Mouse (Mus musculus) stomach, embryonic 14.5 days (tissue): ENCODE results near the gene Trpc5. TPM values are rescaled to one million over a fixed set of nuclear protein-coding genes. Genes with fewer than 3 reads are reported as not detected.

Experiments used
- ATAC-seq: fragments of 200-750 bp; cut with Nextera tagmentation; 2 replicates; pipeline ENCODE4 v1.8.0; 2017; ENCODE audit warnings: low read depth, moderate TSS enrichment; ENCODE audit not compliant: insufficient number of reproducible peaks, insufficient read depth, low FRiP score
- H3K27ac ChIP-seq: fragments of 300-500 bp; sonication (generic); 2 replicates; pipeline ENCODE4 v1.5.1; 2014; ENCODE audit warnings: mild to moderate bottlenecking, low read length, moderate library complexity, mixed read lengths
- H3K27me3 ChIP-seq: fragments of 300-500 bp; sonication (generic); 2 replicates; pipeline ENCODE4 v1.6.1; 2014; ENCODE audit warnings: low read length, control low read depth, mixed read lengths; ENCODE audit not compliant: control insufficient read depth, insufficient read depth
- H3K36me3 ChIP-seq: fragments of 300-500 bp; sonication (generic); 2 replicates; pipeline ENCODE4 v1.6.1; 2014; ENCODE audit warnings: mild to moderate bottlenecking, control low read depth, low read length, moderate library complexity, mixed read lengths; ENCODE audit not compliant: control insufficient read depth, insufficient read depth
- H3K4me1 ChIP-seq: fragments of 300-500 bp; sonication (generic); 2 replicates; pipeline ENCODE4 v1.6.1; 2014; ENCODE audit warnings: low read length, control low read depth, mixed read lengths; ENCODE audit not compliant: control insufficient read depth, insufficient read depth
- H3K4me2 ChIP-seq: fragments of 300-500 bp; sonication (generic); replicated peaks from 2 replicates; pipeline ENCODE4 v1.6.1; 2014; ENCODE audit warnings: low read depth, low read length, control low read depth
- H3K4me3 ChIP-seq: fragments of 300-500 bp; sonication (generic); 2 replicates; pipeline ENCODE4 v1.5.1; 2014; ENCODE audit warnings: low read depth, low read length, control low read depth
- H3K9ac ChIP-seq: fragments of 300-500 bp; sonication (generic); replicated peaks from 2 replicates; pipeline ENCODE4 v1.6.1; 2014; ENCODE audit warnings: low read depth, mild to moderate bottlenecking, control low read depth, low read length, moderate library complexity, mixed read lengths
- H3K9me3 ChIP-seq: fragments of 300-500 bp; sonication (generic); 2 replicates; pipeline ENCODE4 v1.6.1; 2016; ENCODE audit warnings: low read depth, low read length, control low read depth; ENCODE audit not compliant: control insufficient read depth
- WGBS: fragments of 180-500 bp; shearing (Covaris S2); extraction: QIAGEN DNeasy Blood & Tissue Kit; methylation state at CpG from one replicate; pipeline ENCODE4 v1.1.7; 2014; 5-methylcytosine and 5-hydroxymethylcytosine counted together
- polyA plus RNA-seq: library from polyadenylated mRNA; unstranded; fragments of >200 nt; fragmentation: Nextera tagmentation; extraction: Ambion mirVana; gene quantifications from 2 replicates; pipeline ENCODE4 v1.2.1, GENCODE M21; 2014

Gene Trpc5
- polyA plus RNA-seq, 1 experiment from 2014 or later: 0.90 TPM

- Histone ChIP-seq H3K9me3 (no peaks in the 10 kb centered on the region), H3K27me3 (no peaks in the 10 kb centered on the region), H3K4me3 (no peak overlapping the region), H3K4me2 (no peak overlapping the region), H3K4me1 (no peaks in the 10 kb centered on the region), H3K9ac (no peak overlapping the region), H3K27ac (no peak overlapping the region), H3K36me3 (no peaks in the 10 kb centered on the region)
- ATAC-seq: no peak
- 68% methylated on average over 3 of the region's 3 CpGs for WGBS
Observed at GRCm38 (mm10) chrX:144644756-144645155, 43.2 kb downstream of the Trpc5 start.

GRCm38 (mm10) chrX:144612753-144613152, 75.2 kb downstream of the Trpc5 start:
- H3K27me3 ChIP-seq: no peaks in the 10 kb centered on the region
- H3K9ac ChIP-seq: no peak overlapping the region
- no peaks in the 10 kb centered on the region for H3K4me1 ChIP-seq
- no peak overlapping the region for H3K27ac ChIP-seq
- ATAC-seq: no peak
- no peaks in the 10 kb centered on the region for H3K9me3 ChIP-seq
- no peak overlapping the region for H3K4me2 ChIP-seq
- WGBS: 45% methylated on average over 4 of the region's 4 CpGs
- no peaks in the 10 kb centered on the region for H3K36me3 ChIP-seq
- H3K4me3 ChIP-seq: no peak overlapping the region

- H3K27ac ChIP-seq: no peak overlapping the region
- no peak overlapping the region for H3K4me2 ChIP-seq
- no peak overlapping the region for H3K4me3 ChIP-seq
- H3K9ac ChIP-seq: no peak overlapping the region
- H3K4me1 ChIP-seq: no peaks in the 10 kb centered on the region
- no peaks in the 10 kb centered on the region for H3K27me3 ChIP-seq
- no peaks in the 10 kb centered on the region for H3K9me3 ChIP-seq
- no peaks in the 10 kb centered on the region for H3K36me3 ChIP-seq
- no peak for ATAC-seq
- 11% methylated on average over 1 of the region's 1 CpGs for WGBS
Observed at GRCm38 (mm10) chrX:144536431-144536830, 151.5 kb downstream of the Trpc5 start.

GRCm38 (mm10) chrX:144526042-144526441, 161.9 kb downstream of the Trpc5 start:
- Histone ChIP-seq H3K4me1 (no peaks in the 10 kb centered on the region), H3K9me3 (no peaks in the 10 kb centered on the region), H3K4me3 (no peak overlapping the region), H3K27me3 (no peaks in the 10 kb centered on the region), H3K27ac (no peak overlapping the region), H3K9ac (no peak overlapping the region), H3K36me3 (no peaks in the 10 kb centered on the region), H3K4me2 (no peak overlapping the region)
- no peak for ATAC-seq
- WGBS: 66% methylated on average over 7 of the region's 7 CpGs

- H3K4me3 ChIP-seq: no peak overlapping the region
- WGBS: 78% methylated on average over 5 of the region's 5 CpGs
Observed at GRCm38 (mm10) chrX:144523239-144523638, 164.7 kb downstream of the Trpc5 start.

GRCm38 (mm10) chrX:144491394-144491793, 196.6 kb downstream of the Trpc5 start:
- 63% methylated on average over 1 of the region's 1 CpGs for WGBS
- H3K36me3 ChIP-seq: no peaks in the 10 kb centered on the region
- no peaks in the 10 kb centered on the region for H3K27me3 ChIP-seq
- H3K4me3 ChIP-seq: no peak overlapping the region
- H3K9ac ChIP-seq: no peak overlapping the region
- no peak for ATAC-seq
- no peak overlapping the region for H3K27ac ChIP-seq
- no peaks in the 10 kb centered on the region for H3K9me3 ChIP-seq
- no peak overlapping the region for H3K4me2 ChIP-seq
- no peaks in the 10 kb centered on the region for H3K4me1 ChIP-seq

More at GRCm38 (mm10) chrX:144523239-144523638, 164.7 kb downstream of the Trpc5 start:
- Histone ChIP-seq H3K4me2 (no peak overlapping the region), H3K27ac (no peak overlapping the region), H3K4me1 (no peaks in the 10 kb centered on the region), H3K36me3 (no peaks in the 10 kb centered on the region), H3K9ac (no peak overlapping the region), H3K27me3 (no peaks in the 10 kb centered on the region), H3K9me3 (no peaks in the 10 kb centered on the region)
- ATAC-seq: no peak

- 85% methylated on average over 2 of the region's 2 CpGs for WGBS
- no peaks in the 10 kb centered on the region for H3K4me1 ChIP-seq
- H3K4me2 ChIP-seq: no peak overlapping the region
- no peak overlapping the region for H3K9ac ChIP-seq
- no peak overlapping the region for H3K27ac ChIP-seq
- no peaks in the 10 kb centered on the region for H3K9me3 ChIP-seq
- ATAC-seq: no peak
- H3K36me3 ChIP-seq: no peaks in the 10 kb centered on the region
- H3K4me3 ChIP-seq: no peak overlapping the region
- no peaks in the 10 kb centered on the region for H3K27me3 ChIP-seq
Observed at GRCm38 (mm10) chrX:144464416-144464815, 223.6 kb downstream of the Trpc5 start.

GRCm38 (mm10) chrX:144456281-144456680, 231.7 kb downstream of the Trpc5 start, which contains the start of gene Trpc5os:
TSS of gene Trpc5os (plus strand) at chrX:144456581.
- Histone ChIP-seq H3K27me3 (no peaks in the 10 kb centered on the region), H3K9me3 (no peaks in the 10 kb centered on the region), H3K4me1 (no peaks in the 10 kb centered on the region), H3K27ac (no peak within 1 kb of the TSS), H3K4me3 (no peak within 1 kb of the TSS), H3K36me3 (no peaks in the 10 kb centered on the region), H3K4me2 (no peak within 1 kb of the TSS), H3K9ac (no peak within 1 kb of the TSS)
- ATAC-seq: no peak
- WGBS: 68% methylated on average over 5 of the region's 5 CpGs

GRCm38 (mm10) chrX:144423848-144424247, 264.1 kb downstream of the Trpc5 start:
- no peak overlapping the region for H3K27ac ChIP-seq
- no peak overlapping the region for H3K9ac ChIP-seq
- H3K36me3 ChIP-seq: no peaks in the 10 kb centered on the region
- ATAC-seq: no peak
- no peaks in the 10 kb centered on the region for H3K27me3 ChIP-seq
- no peaks in the 10 kb centered on the region for H3K4me1 ChIP-seq
- H3K9me3 ChIP-seq: no peaks in the 10 kb centered on the region
- no peak overlapping the region for H3K4me3 ChIP-seq
- WGBS: 73% methylated on average over 3 of the region's 3 CpGs
- no peak overlapping the region for H3K4me2 ChIP-seq
